Mouse (Mus musculus): ENCODE measurements around the gene Bdh2. TPM values are rescaled to one million over a fixed set of nuclear protein-coding genes. Genes with fewer than 3 reads are reported as not detected.

Gene Bdh2
- total RNA-seq, 1 experiment from 2014 or later: not detected

GRCm38 (mm10) chr3:135347739-135348264, 66.8 kb downstream of the Bdh2 start, which contains the start of gene Slc9b1:
Gene Slc9b1 (plus strand): TSS chr3:135348029.
- ATAC-seq (replicated peaks; ENCODE audit: insufficient number of reproducible peaks, low FRiP score, low TSS enrichment, poor library complexity, severe bottlenecking): no peak

GRCm38 (mm10) chr3:135349022-135349421, 68.0 kb downstream of the Bdh2 start:
- ATAC-seq (replicated peaks; ENCODE audit: insufficient number of reproducible peaks, low FRiP score, low TSS enrichment, poor library complexity, severe bottlenecking): no peak

- no peak for ATAC-seq (replicated peaks; ENCODE audit: insufficient number of reproducible peaks, low FRiP score, low TSS enrichment, poor library complexity, severe bottlenecking)
These were observed 70.8 kb downstream of the Bdh2 start for GRCm38 (mm10) chr3:135351857-135352256.

Other genes with a start within 250 kb of the Bdh2 start
- 1.8 to 2.4 TPM (median 2.0 TPM) in 3 replicates for gene Cenpe, start 68.7 kb upstream of the Bdh2 start, total RNA-seq (2017)
- not detected in 3 replicates for gene Slc9b2, start 26.5 kb downstream of the Bdh2 start, total RNA-seq (2017)
- gene Slc9b1, start 66.8 kb downstream of the Bdh2 start, total RNA-seq (2017): 0.95 TPM in 1 of 3 replicates, not detected in the others
- 47.2 to 67.5 TPM (median 55.4 TPM) in 3 replicates for gene Cisd2, start 142.7 kb downstream of the Bdh2 start, total RNA-seq (2017)
- gene Ube2d3, start 156.9 kb downstream of the Bdh2 start, total RNA-seq (2017): 588 to 777 TPM (median 773 TPM) in 3 replicates
- gene Manba, start 204.4 kb downstream of the Bdh2 start, total RNA-seq (2017): 41.5 to 56.4 TPM (median 47.4 TPM) in 3 replicates